Mouse (Mus musculus): ENCODE results near the gene Inava.

Inava gene

GRCm38 (mm10) chr1:136231596-136231995, 2.5 kb downstream of the Inava start:
- DNase-seq (ENCODE audit: low spot score in 2 of 2): no peak

GRCm38 (mm10) chr1:136230201-136230600, 3.9 kb downstream of the Inava start:
- peak in 1 of 2 experiments; percentile 56 for DNase-seq (ENCODE audit: low spot score in 2 of 2)

- no peak for DNase-seq (ENCODE audit: low spot score in 2 of 2)
Measured at GRCm38 (mm10) chr1:136229040-136229373, 5.1 kb downstream of the Inava start.

- no peak for DNase-seq (ENCODE audit: low spot score in 2 of 2)
Measured at GRCm38 (mm10) chr1:136228328-136229039, 5.6 kb downstream of the Inava start.

- DNase-seq (ENCODE audit: low spot score in 2 of 2): no peak
Measured at GRCm38 (mm10) chr1:136227870-136228269, 6.2 kb downstream of the Inava start.

GRCm38 (mm10) chr1:136226626-136227025, 7.4 kb downstream of the Inava start:
- no peak for DNase-seq (ENCODE audit: low spot score in 2 of 2)

GRCm38 (mm10) chr1:136225846-136226245, 8.2 kb downstream of the Inava start:
- DNase-seq (ENCODE audit: low spot score in 2 of 2): no peak

GRCm38 (mm10) chr1:136223758-136224342, 10.2 kb downstream of the Inava start:
- peak in 1 of 2 experiments; percentile 46 for DNase-seq (ENCODE audit: low spot score in 2 of 2)

- no peak for DNase-seq (ENCODE audit: low spot score in 2 of 2)
Measured at GRCm38 (mm10) chr1:136222386-136222785, 11.7 kb downstream of the Inava start.

- peak in 1 of 2 experiments; percentile 46 for DNase-seq (ENCODE audit: low spot score in 2 of 2)
Measured at GRCm38 (mm10) chr1:136220037-136220871, 13.8 kb downstream of the Inava start.

- DNase-seq (ENCODE audit: low spot score in 2 of 2): no peak
Measured at GRCm38 (mm10) chr1:136214304-136214703, 19.8 kb downstream of the Inava start.

GRCm38 (mm10) chr1:136212803-136213202, 21.3 kb downstream of the Inava start, which contains the start of gene Mroh3:
Gene Mroh3, minus strand, starts transcription at chr1:136212828.
- DNase-seq (ENCODE audit: low spot score in 2 of 2): no peak

- DNase-seq (ENCODE audit: low spot score in 2 of 2): no peak
Measured at GRCm38 (mm10) chr1:136190033-136190432, 44.0 kb downstream of the Inava start.

- no peak for DNase-seq (ENCODE audit: low spot score in 2 of 2)
Measured at GRCm38 (mm10) chr1:136179511-136180001, 54.5 kb downstream of the Inava start.

GRCm38 (mm10) chr1:136178741-136179140, 55.3 kb downstream of the Inava start:
- no peak for DNase-seq (ENCODE audit: low spot score in 2 of 2)

GRCm38 (mm10) chr1:136177085-136177484, 57.0 kb downstream of the Inava start:
- no peak for DNase-seq (ENCODE audit: low spot score in 2 of 2)

GRCm38 (mm10) chr1:136175183-136175582, 58.9 kb downstream of the Inava start:
- DNase-seq (ENCODE audit: low spot score in 2 of 2): no peak

GRCm38 (mm10) chr1:136174101-136174606, 59.9 kb downstream of the Inava start:
- no peak for DNase-seq (ENCODE audit: low spot score in 2 of 2)

GRCm38 (mm10) chr1:136172696-136173095, 61.4 kb downstream of the Inava start:
- DNase-seq (ENCODE audit: low spot score in 2 of 2): no peak

- DNase-seq (ENCODE audit: low spot score in 2 of 2): peak; percentile 64 to 77
Measured at GRCm38 (mm10) chr1:136170109-136170508, 64.0 kb downstream of the Inava start.

- DNase-seq (ENCODE audit: low spot score in 2 of 2): no peak
Measured at GRCm38 (mm10) chr1:136167657-136168056, 66.4 kb downstream of the Inava start.

- no peak for DNase-seq (ENCODE audit: low spot score in 2 of 2)
Measured at GRCm38 (mm10) chr1:136165436-136165835, 68.6 kb downstream of the Inava start.

Data from urinary bladder, postnatal 4 days (tissue).